Mouse (Mus musculus) hindbrain, embryonic 15.5 days (tissue): ENCODE measurements around the gene Clba1. TPM values are rescaled to one million over a fixed set of nuclear protein-coding genes. Genes with fewer than 3 reads are reported as not detected.
"Not testable (repeated sequence)": the region's sequence is repeated elsewhere in the genome, so short reads cannot be mapped to it uniquely, and the experiment has no call there.

ENCODE experiments used
- ATAC-seq: fragments of 200-750 bp; cut with Nextera tagmentation; 2 replicates; pipeline ENCODE4 v1.8.0; 2017; ENCODE audit warnings: low read depth, moderate number of reproducible peaks, moderate TSS enrichment; ENCODE audit not compliant: low FRiP score
- H3K27ac ChIP-seq: fragments of 300-500 bp; sonication (generic); replicated peaks from 2 replicates; pipeline ENCODE4 v1.5.1; 2015; ENCODE audit warnings: mild to moderate bottlenecking, inconsistent platforms
- H3K27me3 ChIP-seq: fragments of 300-500 bp; sonication (generic); 2 replicates; pipeline ENCODE4 v1.6.1; 2015; ENCODE audit warnings: control low read depth, inconsistent platforms
- H3K36me3 ChIP-seq: fragments of 300-500 bp; sonication (generic); 2 replicates; pipeline ENCODE4 v1.6.1; 2015; ENCODE audit warnings: control low read depth, inconsistent platforms
- H3K4me1 ChIP-seq: fragments of 300-500 bp; sonication (generic); replicated peaks from 2 replicates; pipeline ENCODE4 v1.6.1; 2015; ENCODE audit warnings: control low read depth, inconsistent platforms
- H3K4me2 ChIP-seq: fragments of 300-500 bp; sonication (generic); 2 replicates; pipeline ENCODE4 v1.6.1; 2015; ENCODE audit warnings: moderate library complexity, mild to moderate bottlenecking, inconsistent platforms
- H3K4me3 ChIP-seq: fragments of 300-500 bp; sonication (generic); 2 replicates; pipeline ENCODE4 v1.5.1; 2015; ENCODE audit warnings: mild to moderate bottlenecking, inconsistent platforms
- H3K9ac ChIP-seq: fragments of 300-500 bp; sonication (generic); 2 replicates; pipeline ENCODE4 v1.6.1; 2015; ENCODE audit warnings: inconsistent platforms
- H3K9me3 ChIP-seq: fragments of 300-500 bp; sonication (generic); 2 replicates; pipeline ENCODE4 v1.6.1; 2016; ENCODE audit warnings: control low read depth, inconsistent platforms
- WGBS: fragments of 180-500 bp; shearing (Covaris S2); methylation state at CpG from one replicate; pipeline ENCODE4 v1.1.7; 2015; 5-methylcytosine and 5-hydroxymethylcytosine counted together
- polyA plus RNA-seq: library from polyadenylated mRNA; unstranded; fragments of >200 nt; fragmentation: Nextera tagmentation; extraction: Ambion mirVana; gene quantifications from 2 replicates; pipeline ENCODE4 v1.2.1, GENCODE M21; 2015

The Clba1 gene
- polyA plus RNA-seq, 1 experiment from 2014 or later = 22.7 TPM

DNA sequence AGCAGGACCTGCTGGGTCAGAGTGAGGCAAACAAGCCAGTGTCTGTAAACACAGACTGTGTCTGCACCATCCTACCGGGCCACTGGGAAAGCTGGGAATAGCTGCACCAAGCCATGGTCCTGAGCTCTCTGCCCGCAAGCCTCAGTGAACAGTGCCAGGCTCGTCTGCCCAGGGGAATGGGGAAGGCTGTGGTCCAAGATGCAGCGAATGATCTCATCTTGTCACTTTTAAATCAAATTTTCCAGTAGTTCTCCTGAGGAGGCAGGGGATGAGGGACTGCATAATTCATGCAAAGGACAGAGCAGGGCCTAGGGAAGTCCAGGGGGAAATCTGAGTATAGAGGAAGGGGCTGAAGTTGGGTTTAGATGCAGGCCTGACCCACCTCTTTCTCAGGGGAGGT is 941 bp upstream of the Clba1 start:
- 75% methylated on average over 4 of the region's 4 CpGs for WGBS
- no peak overlapping the region for H3K4me3 ChIP-seq
- H3K9ac ChIP-seq = peak overlapping the region; percentile 55; the same call in 1 of the 2 replicates

GRCm38 (mm10) chr12:112808212-112808586 is 538 bp upstream of the Clba1 start:
- Histone ChIP-seq H3K9ac (peak overlapping the region; percentile 55), H3K9me3 (no peaks in the 10 kb centered on the region), H3K27ac (peak overlapping the region; percentile 81), H3K4me2 (peak overlapping the region; percentile 87), H3K4me1 (peaks cover 27% of the 10 kb centered on the region), H3K4me3 (peak overlapping the region; percentile 69), H3K27me3 (no peaks in the 10 kb centered on the region), H3K36me3 (0 out of 2 replicates have a peak, but pooled peaks cover 5% of the 10 kb centered on the region)
- 68% methylated on average over 5 of the region's 5 CpGs for WGBS
- ATAC-seq = peak; percentile 35

More for the DNA sequence above, 941 bp upstream of the Clba1 start:
- H3K4me2 ChIP-seq = no peak overlapping the region
- H3K9me3 ChIP-seq = no peaks in the 10 kb centered on the region
- H3K27ac ChIP-seq = peak overlapping the region; percentile 81; the same call in 1 of the 2 replicates
- no peak for ATAC-seq
- peaks cover 27% of the 10 kb centered on the region for H3K4me1 ChIP-seq
- no peaks in the 10 kb centered on the region for H3K27me3 ChIP-seq
- H3K36me3 ChIP-seq = 0 out of 2 replicates have a peak, but pooled peaks cover 5% of the 10 kb centered on the region

DNA sequence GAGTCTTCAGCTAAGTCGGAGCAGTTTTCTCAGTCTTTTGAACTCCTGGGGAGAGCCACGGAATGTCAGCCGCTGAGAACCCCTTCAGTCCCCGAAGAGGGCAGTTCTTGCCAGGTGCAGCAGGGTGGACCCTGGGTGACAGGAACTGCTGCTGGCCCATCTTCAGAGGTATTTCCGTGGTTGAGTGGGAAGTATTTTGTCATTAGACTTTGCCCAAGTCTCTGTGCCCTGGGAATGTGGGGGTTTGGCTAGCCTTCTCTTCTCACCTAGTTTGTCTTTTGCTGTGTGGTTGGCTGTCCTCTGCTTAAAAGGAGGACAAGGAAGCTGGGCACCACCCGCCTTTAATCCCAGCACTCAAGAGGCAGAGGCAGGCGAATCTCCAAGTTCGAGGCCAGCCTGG is 904 bp downstream of the Clba1 start:
- peak overlapping the region; percentile 87 for H3K4me2 ChIP-seq
- no peak for ATAC-seq
- peak overlapping the region; percentile 55 for H3K9ac ChIP-seq
- H3K27me3 ChIP-seq = no peaks in the 10 kb centered on the region
- no peaks in the 10 kb centered on the region for H3K9me3 ChIP-seq
- peak overlapping the region; percentile 69 for H3K4me3 ChIP-seq
- peak overlapping the region; percentile 81; the same call in 1 of the 2 replicates for H3K27ac ChIP-seq
- 0 out of 2 replicates have a peak, but pooled peaks cover 5% of the 10 kb centered on the region for H3K36me3 ChIP-seq
- WGBS = 21% methylated on average over 8 of the region's 8 CpGs
- H3K4me1 ChIP-seq = peaks cover 27% of the 10 kb centered on the region

GRCm38 (mm10) chr12:112810092-112810885 is 1.6 kb downstream of the Clba1 start:
- peak overlapping the region; percentile 87 for H3K4me2 ChIP-seq
- ATAC-seq = no peak
- 64% methylated on average over 19 of the region's 19 CpGs for WGBS
- H3K27ac ChIP-seq = no peak overlapping the region
- H3K4me1 ChIP-seq = peaks cover 27% of the 10 kb centered on the region
- peak overlapping the region; percentile 69 for H3K4me3 ChIP-seq
- no peaks in the 10 kb centered on the region for H3K9me3 ChIP-seq
- no peaks in the 10 kb centered on the region for H3K27me3 ChIP-seq
- H3K9ac ChIP-seq = peak overlapping the region; percentile 55; the same call in 1 of the 2 replicates
- H3K36me3 ChIP-seq = 0 out of 2 replicates have a peak, but pooled peaks cover 9% of the 10 kb centered on the region

DNA sequence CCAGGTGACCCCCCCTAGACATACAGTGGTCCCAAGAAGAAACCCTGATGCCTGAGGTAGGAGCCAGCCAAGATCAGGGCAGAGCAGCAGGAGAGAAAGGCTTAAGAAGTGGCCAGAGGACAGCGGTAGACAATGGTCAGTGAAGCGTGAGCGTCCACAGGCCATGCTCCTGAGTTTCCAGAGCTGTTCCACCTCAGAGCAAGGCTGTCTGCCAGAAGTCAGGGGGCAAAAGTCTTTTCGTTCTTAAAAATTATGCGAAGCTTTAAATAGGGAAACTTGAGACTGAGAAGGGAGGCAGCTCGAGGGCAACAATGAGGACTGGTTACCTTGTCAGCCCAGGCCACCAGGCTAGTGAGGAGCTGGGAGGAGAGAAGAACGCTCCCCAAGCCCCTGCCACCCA is 4.6 kb downstream of the Clba1 start:
- Histone ChIP-seq H3K27ac (no peak overlapping the region), H3K36me3 (peaks cover 15% of the 10 kb centered on the region; the same call in 1 of the 2 replicates), H3K4me2 (no peak overlapping the region), H3K27me3 (no peaks in the 10 kb centered on the region), H3K9me3 (no peaks in the 10 kb centered on the region), H3K4me1 (peaks cover 22% of the 10 kb centered on the region), H3K9ac (no peak overlapping the region), H3K4me3 (no peak overlapping the region)
- no peak for ATAC-seq
- WGBS = 80% methylated on average over 7 of the region's 7 CpGs

DNA sequence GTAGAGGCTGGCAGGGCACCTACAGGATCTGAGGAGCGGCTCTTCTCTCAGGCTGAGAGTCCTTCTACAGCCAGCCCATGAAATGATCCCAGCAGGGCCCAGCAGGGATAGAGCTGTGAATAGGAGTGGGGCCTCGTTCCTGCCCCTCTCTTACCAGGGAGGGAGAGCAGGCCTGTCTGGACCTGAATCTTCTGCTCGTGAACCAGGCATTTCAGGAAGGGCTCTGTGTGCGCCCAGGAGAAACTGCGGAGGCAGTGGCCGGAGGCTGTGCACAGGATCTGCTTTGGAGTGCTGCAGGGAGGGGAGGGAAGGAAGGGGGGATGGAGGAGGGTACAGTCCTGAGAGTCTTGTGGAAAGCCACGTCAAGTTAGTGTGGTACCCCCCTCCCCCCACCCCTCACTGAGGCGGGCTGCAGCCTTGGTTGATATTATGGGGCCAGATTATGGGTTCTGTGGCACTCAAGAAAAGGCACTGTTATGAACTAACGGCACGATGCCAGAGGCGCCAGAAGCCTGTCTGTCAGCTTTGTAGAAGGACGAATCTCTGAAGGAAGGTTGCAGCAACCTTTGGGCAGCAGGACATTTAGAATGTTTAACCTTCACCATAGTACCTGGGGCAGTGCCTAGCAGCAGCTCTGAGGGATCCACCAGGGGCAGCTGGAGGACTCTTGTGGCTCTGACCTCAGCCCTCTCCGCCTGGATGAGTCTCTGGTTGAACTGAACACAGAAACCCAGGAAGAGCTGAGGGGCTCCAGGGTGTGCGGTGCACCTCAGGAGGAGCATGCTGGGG is 6.1 kb downstream of the Clba1 start:
- 76% methylated on average over 14 of the region's 14 CpGs for WGBS

GRCm38 (mm10) chr12:112816294-112816693 is 7.6 kb downstream of the Clba1 start:
- 56% methylated on average over 4 of the region's 4 CpGs for WGBS
- peaks cover 41% of the 10 kb centered on the region for H3K36me3 ChIP-seq
- no peaks in the 10 kb centered on the region for H3K27me3 ChIP-seq
- no peaks in the 10 kb centered on the region for H3K4me1 ChIP-seq
- no peak overlapping the region for H3K9ac ChIP-seq
- ATAC-seq = no peak
- no peak overlapping the region for H3K27ac ChIP-seq
- H3K9me3 ChIP-seq = no peaks in the 10 kb centered on the region
- H3K4me3 ChIP-seq = no peak overlapping the region
- H3K4me2 ChIP-seq = no peak overlapping the region

More for the DNA sequence above, 6.1 kb downstream of the Clba1 start:
- Histone ChIP-seq H3K9ac (no peak overlapping the region), H3K9me3 (no peaks in the 10 kb centered on the region), H3K4me2 (no peak overlapping the region), H3K36me3 (peaks cover 29% of the 10 kb centered on the region), H3K27ac (no peak overlapping the region), H3K4me3 (no peak overlapping the region), H3K4me1 (peaks cover 12% of the 10 kb centered on the region), H3K27me3 (no peaks in the 10 kb centered on the region)
- no peak for ATAC-seq

DNA sequence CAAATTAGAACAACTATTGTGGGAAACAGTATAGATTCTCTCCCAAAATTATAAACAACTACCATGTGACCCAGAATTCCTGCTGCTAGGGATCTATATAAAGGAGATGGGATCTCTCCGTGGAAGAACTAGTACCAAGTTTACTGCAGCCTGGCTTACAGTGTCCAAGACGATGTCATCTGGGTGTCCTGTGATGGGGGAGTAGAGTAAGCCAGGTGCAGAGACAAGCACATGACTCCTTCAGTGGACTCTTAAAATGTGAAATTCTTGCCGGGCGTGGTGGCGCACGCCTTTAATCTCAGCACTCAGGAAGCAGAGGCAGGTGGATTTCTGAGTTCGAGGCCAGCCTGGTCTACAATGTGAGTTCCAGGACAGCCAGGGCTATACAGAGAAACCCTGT is 8.1 kb downstream of the Clba1 start:
- not testable (repeated sequence) for H3K4me3 ChIP-seq, H3K4me1 ChIP-seq, H3K9ac ChIP-seq, H3K9me3 ChIP-seq, H3K27me3 ChIP-seq, ATAC-seq, H3K4me2 ChIP-seq, H3K27ac ChIP-seq
- 87% methylated on average over 7 of the region's 7 CpGs for WGBS
- peaks cover 45% of the 10 kb centered on the region for H3K36me3 ChIP-seq

DNA sequence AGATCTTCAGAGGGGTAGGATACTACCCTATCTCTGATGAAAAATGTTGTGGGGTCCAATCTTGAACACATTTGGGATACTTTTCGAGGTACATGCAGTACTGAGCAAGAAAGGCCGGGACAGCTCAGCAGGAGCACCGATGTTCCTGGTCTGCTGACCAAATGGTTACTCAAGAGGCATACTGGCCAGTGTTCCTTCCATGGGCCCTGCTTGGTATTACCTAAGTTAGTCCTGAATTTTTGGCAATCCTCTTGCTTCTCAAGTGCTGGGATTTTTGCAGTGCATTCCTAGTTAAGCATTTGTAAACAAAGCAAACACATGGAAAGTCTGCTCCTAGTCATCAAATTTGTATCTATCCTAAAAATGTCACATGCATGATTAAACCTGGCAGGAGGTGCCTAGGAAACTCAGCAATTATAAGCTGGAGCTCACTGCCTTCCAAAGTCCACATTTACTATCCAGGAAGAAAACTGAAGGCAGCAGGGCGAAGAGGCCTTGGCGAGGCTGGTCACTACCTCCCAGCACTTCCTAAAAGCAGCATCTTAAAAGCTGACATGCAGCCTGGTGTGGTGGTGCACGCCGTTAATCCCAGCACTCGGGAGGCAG is 10.4 kb downstream of the Clba1 start:
- Histone ChIP-seq H3K9me3 (no peaks in the 10 kb centered on the region), H3K27ac (no peak overlapping the region), H3K36me3 (peaks cover 45% of the 10 kb centered on the region), H3K4me2 (no peak overlapping the region), H3K27me3 (no peaks in the 10 kb centered on the region), H3K4me1 (peaks cover 13% of the 10 kb centered on the region), H3K9ac (no peak overlapping the region), H3K4me3 (no peak overlapping the region)
- ATAC-seq = no peak
- 89% methylated on average over 8 of the region's 8 CpGs for WGBS

DNA sequence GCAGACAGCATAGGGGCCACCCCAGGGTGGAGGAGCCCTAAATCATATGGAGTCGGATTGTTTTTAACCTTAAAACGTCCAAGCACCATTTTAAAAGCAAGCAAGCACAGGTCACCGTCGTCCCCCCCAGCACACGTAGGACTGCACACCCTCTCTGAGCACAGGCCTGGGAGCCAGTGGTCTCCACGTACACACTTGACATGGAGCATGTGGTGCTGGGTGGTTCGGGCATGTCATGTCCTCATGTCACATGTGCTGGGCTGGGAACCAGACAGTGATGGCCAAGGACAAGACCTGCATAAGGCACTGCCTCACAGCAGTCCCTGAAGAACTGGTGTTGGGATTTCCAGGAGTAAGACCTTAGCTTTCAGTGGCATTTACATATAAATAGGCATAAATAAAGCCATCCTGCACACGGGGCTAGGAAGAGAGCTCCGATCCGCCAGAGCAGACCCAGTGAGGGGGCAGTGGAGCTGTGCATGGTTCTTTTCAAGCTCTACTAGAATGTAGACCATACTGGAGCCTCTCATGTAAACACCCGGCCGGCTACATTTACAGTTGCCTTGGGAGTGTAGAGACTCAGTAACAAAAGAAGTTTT is 11.8 kb downstream of the Clba1 start:
- Histone ChIP-seq H3K27ac (no peak overlapping the region), H3K9me3 (no peaks in the 10 kb centered on the region), H3K27me3 (no peaks in the 10 kb centered on the region), H3K4me2 (no peak overlapping the region), H3K4me3 (no peak overlapping the region), H3K9ac (no peak overlapping the region), H3K4me1 (peaks cover 13% of the 10 kb centered on the region), H3K36me3 (peaks cover 47% of the 10 kb centered on the region)
- no peak for ATAC-seq
- WGBS = 77% methylated on average over 12 of the region's 12 CpGs

DNA sequence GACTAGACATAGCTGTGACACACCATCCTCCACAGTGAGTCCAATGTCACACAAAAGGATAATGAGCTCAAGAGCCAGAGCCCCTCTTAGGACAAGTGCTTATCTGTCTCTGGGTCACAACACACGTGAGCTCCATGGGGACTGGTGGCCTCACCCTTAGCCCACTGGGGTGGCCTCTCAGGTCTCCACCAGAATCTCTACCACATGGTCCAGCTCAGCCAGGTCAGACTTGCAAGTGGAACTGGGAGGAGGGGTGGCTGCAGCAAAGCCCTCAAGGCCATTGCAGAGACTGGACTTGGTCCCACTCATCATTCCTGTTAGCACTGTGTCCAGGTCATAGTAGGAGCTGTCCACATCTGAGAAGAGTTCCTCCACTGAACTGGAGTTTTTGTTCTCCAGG is 12.5 kb downstream of the Clba1 start:
- Histone ChIP-seq H3K9ac (no peak overlapping the region), H3K4me2 (no peak overlapping the region), H3K4me3 (no peak overlapping the region), H3K27ac (no peak overlapping the region), H3K4me1 (peaks cover 20% of the 10 kb centered on the region), H3K27me3 (no peaks in the 10 kb centered on the region), H3K9me3 (no peaks in the 10 kb centered on the region), H3K36me3 (peaks cover 45% of the 10 kb centered on the region)
- 69% methylated on average over 1 of the region's 1 CpGs for WGBS
- ATAC-seq = no peak
